Mouse (Mus musculus): ENCODE data around the gene Snx29. TPM values are rescaled to one million over a fixed set of nuclear protein-coding genes. Genes with fewer than 3 reads are reported as not detected.

The Snx29 gene
- polyA plus RNA-seq, 2 experiments, result 1.9 TPM

DNA sequence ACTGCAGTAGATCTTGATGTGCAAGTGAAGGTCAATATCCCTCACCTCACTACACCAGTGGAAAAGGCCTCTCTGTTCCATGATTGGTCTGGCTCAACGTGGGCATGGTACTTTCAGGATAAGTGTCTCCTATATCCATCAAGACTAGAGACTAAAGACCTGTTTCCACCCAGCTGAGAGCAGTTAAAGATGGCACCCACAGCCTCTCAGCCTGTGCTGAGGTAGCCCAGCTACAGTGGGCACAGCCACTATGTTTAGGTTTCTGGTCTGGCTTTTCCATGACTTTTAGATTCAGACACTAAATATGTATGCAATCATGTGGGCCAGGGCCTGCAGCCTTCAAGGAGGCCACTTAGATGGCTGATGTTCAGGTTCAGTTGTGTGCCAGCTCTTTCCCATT, 345.7 kb downstream of the Snx29 start:
- Histone ChIP-seq H3K4me2 (ENCODE audit: low read depth) (no peak overlapping the region), H3K27ac (no peak overlapping the region), H3K36me3 (replicated peaks; ENCODE audit: control insufficient read depth, insufficient read depth, low read depth) (no peaks in the 10 kb centered on the region), H3K9ac (replicated peaks) (no peak overlapping the region), H3K4me3 (ENCODE audit: insufficient read depth in 1 of 2, low read depth in 2 of 2, low read length in 2 of 2) (no peak overlapping the region), H3K9me3 (ENCODE audit: control insufficient read depth, low read length) (no peaks in the 10 kb centered on the region), H3K4me1 (replicated peaks; ENCODE audit: control insufficient read depth in 2 of 2, insufficient read depth in 2 of 2, low read length in 1 of 2) (no peaks in the 10 kb centered on the region), H3K27me3 (ENCODE audit: control insufficient read depth, insufficient read depth, low read length) (no peaks in the 10 kb centered on the region)
- no peak for ATAC-seq (ENCODE audit: insufficient read depth)
- TF ChIP-seq EP300 (IDR thresholded peaks at IDR 0.05; ENCODE audit: low read depth) (no peak), CTCF (IDR thresholded peaks at IDR 0.05; ENCODE audit: low read depth) (no peak)
- 28% methylated on average over 1 of the region's 1 CpGs for WGBS (ENCODE audit: insufficient replicate concordance)
- no peak for DNase-seq (ENCODE audit: low read depth in 3 of 3, low spot score in 3 of 3)

DNA sequence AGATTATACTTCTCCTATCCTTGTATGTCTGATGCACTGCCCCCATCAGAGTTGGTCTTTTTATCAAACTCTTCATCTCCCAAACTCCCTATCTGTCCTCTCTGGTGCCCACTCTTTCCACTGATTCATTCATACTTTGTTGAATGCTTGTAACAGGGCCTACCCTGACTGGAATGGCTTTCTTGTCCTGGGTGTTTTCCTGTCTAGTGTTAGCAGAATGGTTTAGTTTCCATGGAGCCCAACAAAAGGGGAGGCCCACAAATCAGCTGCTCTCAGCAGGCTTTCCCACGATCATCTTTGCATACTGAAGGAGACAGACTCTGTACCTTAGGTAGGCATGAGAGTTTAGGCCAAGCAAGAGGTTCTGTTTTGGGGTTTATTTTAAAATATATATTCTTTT, 346.2 kb downstream of the Snx29 start:
- H3K27me3 ChIP-seq (ENCODE audit: control insufficient read depth, insufficient read depth, low read length), result no peaks in the 10 kb centered on the region
- no peak for ATAC-seq (ENCODE audit: insufficient read depth)
- no peak overlapping the region for H3K4me2 ChIP-seq (ENCODE audit: low read depth)
- no peak overlapping the region for H3K4me3 ChIP-seq (ENCODE audit: insufficient read depth in 1 of 2, low read depth in 2 of 2, low read length in 2 of 2)
- DNase-seq (ENCODE audit: low read depth in 3 of 3, low spot score in 3 of 3), result no peak
- H3K9me3 ChIP-seq (ENCODE audit: control insufficient read depth, low read length), result no peaks in the 10 kb centered on the region
- WGBS (ENCODE audit: insufficient replicate concordance), result 62% methylated on average over 1 of the region's 1 CpGs
- no peak for TF ChIP-seq CTCF (IDR thresholded peaks at IDR 0.05; ENCODE audit: low read depth)
- TF ChIP-seq EP300 (IDR thresholded peaks at IDR 0.05; ENCODE audit: low read depth), result no peak
- H3K27ac ChIP-seq, result no peak overlapping the region
- H3K36me3 ChIP-seq (replicated peaks; ENCODE audit: control insufficient read depth, insufficient read depth, low read depth), result no peaks in the 10 kb centered on the region
- no peak overlapping the region for H3K9ac ChIP-seq (replicated peaks)
- no peaks in the 10 kb centered on the region for H3K4me1 ChIP-seq (replicated peaks; ENCODE audit: control insufficient read depth in 2 of 2, insufficient read depth in 2 of 2, low read length in 1 of 2)

DNA sequence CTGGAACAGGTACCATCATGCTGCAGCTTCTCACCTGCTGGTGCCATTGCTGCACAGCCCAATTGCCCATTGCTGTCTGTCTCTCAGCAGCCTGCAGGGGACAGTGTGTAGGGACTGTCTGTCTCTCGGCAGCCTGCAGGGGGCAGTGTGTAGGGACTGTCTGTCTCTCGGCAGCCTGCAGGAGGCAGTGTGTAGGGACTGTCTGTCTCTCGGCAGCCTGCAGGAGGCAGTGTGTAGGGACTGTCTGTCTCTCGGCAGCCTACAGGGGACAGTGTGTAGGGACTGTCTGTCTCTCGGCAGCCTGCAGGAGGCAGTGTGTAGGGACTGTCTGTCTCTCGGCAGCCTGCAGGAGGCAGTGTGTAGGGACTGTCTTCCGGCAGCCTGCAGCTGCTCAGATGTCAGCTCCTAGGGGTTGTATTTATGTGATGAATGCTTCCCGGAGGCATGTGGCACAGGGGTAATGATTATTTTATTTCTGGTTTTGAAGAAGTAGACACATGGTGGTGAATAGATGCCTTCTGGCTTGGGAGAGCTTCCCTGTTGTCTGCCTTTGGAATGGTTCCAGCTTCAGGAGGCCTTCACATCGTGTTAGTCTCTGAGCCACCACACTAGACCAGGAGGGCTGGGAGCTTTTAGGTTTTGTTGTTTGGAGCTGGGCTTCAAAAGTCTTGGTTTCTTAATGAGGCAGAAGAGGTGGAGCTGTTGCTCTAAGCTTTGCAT, 347.7 kb downstream of the Snx29 start:
- Histone ChIP-seq H3K4me2 (ENCODE audit: low read depth) (no peak overlapping the region), H3K27ac (no peak overlapping the region), H3K4me3 (ENCODE audit: insufficient read depth in 1 of 2, low read depth in 2 of 2, low read length in 2 of 2) (no peak overlapping the region), H3K36me3 (replicated peaks; ENCODE audit: control insufficient read depth, insufficient read depth, low read depth) (no peaks in the 10 kb centered on the region), H3K4me1 (replicated peaks; ENCODE audit: control insufficient read depth in 2 of 2, insufficient read depth in 2 of 2, low read length in 1 of 2) (no peaks in the 10 kb centered on the region), H3K27me3 (ENCODE audit: control insufficient read depth, insufficient read depth, low read length) (no peaks in the 10 kb centered on the region), H3K9ac (replicated peaks) (no peak overlapping the region), H3K9me3 (ENCODE audit: control insufficient read depth, low read length) (no peaks in the 10 kb centered on the region)
- ATAC-seq (ENCODE audit: insufficient read depth) (no peak), DNase-seq (ENCODE audit: low read depth in 3 of 3, low spot score in 3 of 3) (no peak)
- 77% methylated on average over 9 of the region's 9 CpGs for WGBS (ENCODE audit: insufficient replicate concordance)
- TF ChIP-seq EP300 (IDR thresholded peaks at IDR 0.05; ENCODE audit: low read depth) (no peak), CTCF (IDR thresholded peaks at IDR 0.05; ENCODE audit: low read depth) (peak; percentile 94)

DNA sequence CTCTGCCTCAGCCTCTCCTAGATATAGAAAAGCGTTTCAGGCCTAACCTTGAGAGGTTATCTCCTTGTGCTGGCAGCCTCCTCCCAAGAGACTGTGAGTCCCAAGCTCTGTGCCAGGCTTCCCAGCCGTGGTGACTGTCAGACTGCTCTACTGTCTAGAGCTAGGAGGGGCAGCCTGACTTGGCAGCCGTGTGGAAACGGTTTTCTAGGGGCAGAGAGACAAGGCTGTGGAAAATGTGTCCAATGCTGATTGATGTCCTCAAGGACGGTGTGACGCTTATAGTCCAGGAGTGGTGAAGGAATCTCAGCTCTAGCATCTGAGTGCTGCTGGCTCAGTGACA, 348.2 kb downstream of the Snx29 start:
- 63% methylated on average over 6 of the region's 6 CpGs for WGBS (ENCODE audit: insufficient replicate concordance)
- no peak for TF ChIP-seq EP300 (IDR thresholded peaks at IDR 0.05; ENCODE audit: low read depth)
- no peak for TF ChIP-seq CTCF (IDR thresholded peaks at IDR 0.05; ENCODE audit: low read depth)
- Histone ChIP-seq H3K9ac (replicated peaks) (no peak overlapping the region), H3K4me3 (ENCODE audit: insufficient read depth in 1 of 2, low read depth in 2 of 2, low read length in 2 of 2) (no peak overlapping the region), H3K4me2 (ENCODE audit: low read depth) (no peak overlapping the region), H3K27me3 (ENCODE audit: control insufficient read depth, insufficient read depth, low read length) (no peaks in the 10 kb centered on the region), H3K27ac (no peak overlapping the region), H3K9me3 (ENCODE audit: control insufficient read depth, low read length) (no peaks in the 10 kb centered on the region), H3K36me3 (replicated peaks; ENCODE audit: control insufficient read depth, insufficient read depth, low read depth) (no peaks in the 10 kb centered on the region), H3K4me1 (replicated peaks; ENCODE audit: control insufficient read depth in 2 of 2, insufficient read depth in 2 of 2, low read length in 1 of 2) (no peaks in the 10 kb centered on the region)
- ATAC-seq (ENCODE audit: insufficient read depth), result no peak
- no peak for DNase-seq (ENCODE audit: low read depth in 3 of 3, low spot score in 3 of 3)

DNA sequence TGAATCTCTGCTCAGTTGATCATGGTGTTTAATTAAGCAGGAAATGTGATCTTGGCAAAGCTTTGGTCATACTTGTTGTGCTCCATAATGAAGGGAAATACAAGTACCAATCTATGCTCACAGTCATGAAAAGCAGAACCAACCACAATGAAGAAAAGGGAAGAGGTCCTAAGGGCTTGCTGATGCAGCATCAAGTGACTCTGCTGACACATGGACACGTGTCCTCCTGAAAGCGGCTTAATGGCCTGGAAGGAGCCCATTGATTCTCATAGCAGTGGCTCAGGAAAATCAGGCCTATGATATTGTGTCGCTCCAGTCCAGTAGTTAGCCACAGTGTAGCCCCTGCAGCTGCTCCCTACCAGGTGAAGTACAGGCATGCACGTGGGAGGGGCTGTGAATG, 353.3 kb downstream of the Snx29 start:
- WGBS (ENCODE audit: insufficient replicate concordance), result 44% methylated on average over 4 of the region's 4 CpGs
- ATAC-seq (ENCODE audit: insufficient read depth), result no peak
- no peak overlapping the region for H3K4me2 ChIP-seq (ENCODE audit: low read depth)

More for the DNA sequence above, 353.3 kb downstream of the Snx29 start:
- no peak overlapping the region for H3K4me3 ChIP-seq (ENCODE audit: insufficient read depth in 1 of 2, low read depth in 2 of 2, low read length in 2 of 2)
- no peak for DNase-seq (ENCODE audit: low read depth in 3 of 3, low spot score in 3 of 3)
- H3K9ac ChIP-seq (replicated peaks), result no peak overlapping the region
- no peaks in the 10 kb centered on the region for H3K4me1 ChIP-seq (replicated peaks; ENCODE audit: control insufficient read depth in 2 of 2, insufficient read depth in 2 of 2, low read length in 1 of 2)
- TF ChIP-seq EP300 (IDR thresholded peaks at IDR 0.05; ENCODE audit: low read depth), result no peak
- no peaks in the 10 kb centered on the region for H3K9me3 ChIP-seq (ENCODE audit: control insufficient read depth, low read length)
- no peak overlapping the region for H3K27ac ChIP-seq
- no peaks in the 10 kb centered on the region for H3K36me3 ChIP-seq (replicated peaks; ENCODE audit: control insufficient read depth, insufficient read depth, low read depth)
- no peaks in the 10 kb centered on the region for H3K27me3 ChIP-seq (ENCODE audit: control insufficient read depth, insufficient read depth, low read length)

Measured in liver, embryonic 14.5 days (tissue).